Mouse (Mus musculus): ENCODE data around the gene Wdr37.

GRCm38 (mm10) chr13:8793217-8793616 lies 78.5 kb downstream of the Wdr37 start:
- no peak for TF ChIP-seq CTCF (IDR thresholded peaks at IDR 0.05; ENCODE audit: extremely low read depth, insufficient read depth, insufficient read length, insufficient replicate concordance)
- no peak for TF ChIP-seq POLR2A (IDR thresholded peaks at IDR 0.05; ENCODE audit: low read depth, low read length)

All from spleen, adult 2 months (tissue).